Mouse (Mus musculus) central nervous system, embryonic 14 days (tissue): ENCODE results near the gene Unc5cl. TPM values are rescaled to one million over a fixed set of nuclear protein-coding genes. Genes with fewer than 3 reads are reported as not detected.

Source experiments
- polyA plus RNA-seq: library from polyadenylated mRNA; depleted of rRNA; stranded (reverse); fragments of >200 nt; gene quantifications from 2 replicates; pipeline ENCODE4 v1.2.3, GENCODE M21; 2012; rRNA removed

Unc5cl gene
- 0.10 and 0.19 TPM in 2 replicates for polyA plus RNA-seq

GRCm38 (mm10) chr17:48454688-48455087, at the start of gene Unc5cl:
Gene Unc5cl, plus strand, starts transcription at chr17:48454901.

DNA sequence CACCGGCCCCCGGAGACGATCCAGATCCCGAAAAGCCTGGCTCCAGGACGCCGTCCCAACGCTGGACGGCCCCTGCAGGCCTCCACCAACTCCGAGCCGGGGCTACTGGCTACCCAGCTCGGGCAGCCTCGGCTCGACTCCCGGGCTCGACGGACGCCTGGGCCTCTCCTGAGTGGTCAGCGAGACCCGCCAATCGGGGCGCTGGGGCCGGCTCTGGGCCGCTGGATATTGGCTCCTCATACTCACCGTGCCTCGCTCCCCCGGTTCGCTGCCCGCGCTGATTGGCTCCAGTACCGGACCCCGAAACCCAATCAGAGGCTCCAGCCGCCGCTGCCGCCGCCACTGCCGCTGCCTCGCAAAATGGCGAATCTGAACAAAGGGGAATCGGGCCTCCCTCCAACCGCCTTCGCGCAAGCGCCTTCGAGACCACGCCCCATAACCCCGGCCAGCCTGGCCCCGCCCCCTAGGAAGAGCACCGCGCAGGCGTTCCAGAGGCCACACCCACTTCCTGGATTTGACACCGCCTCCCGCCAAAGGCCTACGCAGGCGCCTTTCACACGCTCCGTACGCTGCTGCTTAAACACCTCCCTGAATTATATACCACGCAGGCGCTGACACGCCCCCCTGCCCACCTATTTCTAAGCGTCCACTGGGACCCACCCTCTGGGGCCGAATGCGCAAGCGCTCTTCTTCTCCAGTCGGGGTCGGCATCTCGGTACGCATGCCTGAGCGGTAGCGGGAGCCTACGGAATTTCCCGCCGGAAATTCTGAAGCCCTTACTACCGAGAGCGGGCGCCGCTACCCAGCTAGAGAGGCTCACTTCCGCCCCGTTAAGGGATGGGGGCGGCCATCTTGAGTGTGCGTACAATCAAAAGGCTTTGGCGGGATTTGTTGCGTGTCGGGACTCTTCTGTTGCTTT, 45.1 kb upstream of the Unc5cl start, which contains the start of the genes Nfya and Oard1:
Gene Nfya (minus strand): TSS at position 527 of the 919 bp plus-strand sequence.
Gene Oard1 (plus strand): TSS at position 635 of the 919 bp plus-strand sequence.

DNA sequence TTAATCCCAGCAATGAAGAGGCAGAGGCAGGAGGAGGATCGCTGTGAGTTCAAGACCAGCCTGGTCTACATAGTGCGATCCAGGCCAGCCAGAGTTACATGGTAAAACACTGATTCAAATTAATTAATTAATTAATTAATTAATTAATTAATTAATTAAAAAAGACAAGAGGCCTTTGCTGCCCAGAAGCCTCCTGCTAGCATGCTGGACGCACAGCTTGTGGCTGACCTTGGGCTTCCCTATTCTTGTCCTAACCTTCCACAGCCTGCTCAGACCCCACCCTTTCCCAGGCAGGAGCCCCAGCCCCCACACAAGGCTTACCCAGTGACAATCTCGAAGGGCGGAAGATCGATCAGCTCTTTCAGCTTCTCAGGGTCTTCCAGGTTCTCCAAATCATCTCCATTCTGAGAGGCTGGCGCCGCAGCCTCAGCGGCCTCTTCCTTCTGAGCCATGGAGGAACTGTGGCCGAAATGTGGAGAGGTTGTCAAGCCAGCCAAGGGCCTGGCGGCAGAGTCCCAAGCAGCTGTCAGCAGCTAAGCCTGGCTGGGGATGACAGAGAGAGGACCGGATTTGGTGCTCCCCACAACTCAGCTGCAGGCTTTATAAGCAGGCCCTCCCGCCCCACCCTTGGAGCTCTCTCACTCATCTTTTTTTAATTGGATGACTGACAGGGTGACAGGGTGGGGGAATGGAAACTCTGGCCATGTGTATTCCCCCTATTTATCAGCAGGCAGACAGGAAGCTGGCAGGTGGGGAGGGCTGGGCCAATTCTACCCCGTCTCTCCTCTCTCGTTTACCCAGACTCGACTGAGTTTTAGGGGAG, 22.3 kb upstream of the Unc5cl start, which contains the start of gene Apobec2:
Gene Apobec2 (minus strand): TSS at position 773 of the 823 bp plus-strand sequence.

GRCm38 (mm10) chr17:48451353-48451675, 3.4 kb upstream of the Unc5cl start, which contains the start of gene Tspo2:
Gene Tspo2, minus strand, starts transcription at chr17:48451522.

Other genes with a start within 250 kb of the Unc5cl start
- 0.01 and 0.08 TPM in 2 replicates for gene Trem1, start 222.1 kb upstream of the Unc5cl start, polyA plus RNA-seq
- 0.11 TPM in 1 of 2 replicates, not detected in the other for gene Trem3, start 207.1 kb upstream of the Unc5cl start, polyA plus RNA-seq
- gene Treml4, start 190.6 kb upstream of the Unc5cl start, polyA plus RNA-seq = 0.17 TPM in 1 of 2 replicates, not detected in the other
- 0.38 and 0.43 TPM in 2 replicates for gene Treml2, start 155.4 kb upstream of the Unc5cl start, polyA plus RNA-seq
- 0.38 and 0.60 TPM in 2 replicates for gene B430306N03Rik, start 138.8 kb upstream of the Unc5cl start, polyA plus RNA-seq
- 7.0 and 8.5 TPM in 2 replicates for gene Trem2, start 108.5 kb upstream of the Unc5cl start, polyA plus RNA-seq
- 0.45 and 0.65 TPM in 2 replicates for gene Treml1, start 95.0 kb upstream of the Unc5cl start, polyA plus RNA-seq
- 81.6 and 97.0 TPM in 2 replicates for gene Nfya, start 45.0 kb upstream of the Unc5cl start, polyA plus RNA-seq
- 31.5 and 37.0 TPM in 2 replicates for gene Oard1, start 44.9 kb upstream of the Unc5cl start, polyA plus RNA-seq
- 0.11 and 4.3 TPM in 2 replicates for gene Apobec2, start 22.0 kb upstream of the Unc5cl start, polyA plus RNA-seq
- 3.1 and 3.2 TPM in 2 replicates for gene Tspo2, start 3.4 kb upstream of the Unc5cl start, polyA plus RNA-seq